Mouse (Mus musculus): ENCODE results near the gene Cnn2. TPM values are rescaled to one million over a fixed set of nuclear protein-coding genes. Genes with fewer than 3 reads are reported as not detected.

Cnn2 gene
- polyA plus RNA-seq, 1 experiment from 2014 or later = 264 TPM

Other genes starting within 250 kb of the Cnn2 start
- gene Polrmt, start 242.0 kb upstream of the Cnn2 start, polyA plus RNA-seq (2015; fragmentation: Nextera tagmentation; extraction: Ambion mirVana) = 30.2 and 30.9 TPM in 2 replicates
- gene Fgf22, start 233.5 kb upstream of the Cnn2 start, polyA plus RNA-seq (2015; fragmentation: Nextera tagmentation; extraction: Ambion mirVana) = 0.17 TPM in 1 of 2 replicates, not detected in the other
- gene Rnf126, start 221.6 kb upstream of the Cnn2 start, polyA plus RNA-seq (2015; fragmentation: Nextera tagmentation; extraction: Ambion mirVana) = 61.4 and 66.3 TPM in 2 replicates
- gene Fstl3, start 211.3 kb upstream of the Cnn2 start, polyA plus RNA-seq (2015; fragmentation: Nextera tagmentation; extraction: Ambion mirVana) = 23.8 and 27.3 TPM in 2 replicates
- gene Prss57, start 197.6 kb upstream of the Cnn2 start, polyA plus RNA-seq (2015; fragmentation: Nextera tagmentation; extraction: Ambion mirVana) = 0.51 TPM in 1 of 2 replicates, not detected in the other
- gene Palm, start 195.0 kb upstream of the Cnn2 start, polyA plus RNA-seq (2015; fragmentation: Nextera tagmentation; extraction: Ambion mirVana) = 67.1 and 69.3 TPM in 2 replicates
- 1.2 and 1.4 TPM in 2 replicates for gene Misp, start 167.6 kb upstream of the Cnn2 start, polyA plus RNA-seq (2015; fragmentation: Nextera tagmentation; extraction: Ambion mirVana)
- 122 and 141 TPM in 2 replicates for gene Ptbp1, start 134.2 kb upstream of the Cnn2 start, polyA plus RNA-seq (2015; fragmentation: Nextera tagmentation; extraction: Ambion mirVana)
- 2.5 and 2.6 TPM in 2 replicates for gene Prtn3, start 114.1 kb upstream of the Cnn2 start, polyA plus RNA-seq (2015; fragmentation: Nextera tagmentation; extraction: Ambion mirVana)
- gene Plppr3, start 114.0 kb upstream of the Cnn2 start, polyA plus RNA-seq (2015; fragmentation: Nextera tagmentation; extraction: Ambion mirVana) = 15.8 and 16.4 TPM in 2 replicates
- 0.25 and 0.96 TPM in 2 replicates for gene Elane, start 102.3 kb upstream of the Cnn2 start, polyA plus RNA-seq (2015; fragmentation: Nextera tagmentation; extraction: Ambion mirVana)
- not detected in 2 replicates for gene Cfd, start 97.7 kb upstream of the Cnn2 start, polyA plus RNA-seq (2015; fragmentation: Nextera tagmentation; extraction: Ambion mirVana)
- gene Med16, start 79.7 kb upstream of the Cnn2 start, polyA plus RNA-seq (2015; fragmentation: Nextera tagmentation; extraction: Ambion mirVana) = 41.8 and 42.1 TPM in 2 replicates
- 1.7 TPM in 1 of 2 replicates, not detected in the other for gene Gm26602, start 77.7 kb upstream of the Cnn2 start, polyA plus RNA-seq (2015; fragmentation: Nextera tagmentation; extraction: Ambion mirVana)
- 0.60 and 0.67 TPM in 2 replicates for gene Kiss1r, start 71.6 kb upstream of the Cnn2 start, polyA plus RNA-seq (2015; fragmentation: Nextera tagmentation; extraction: Ambion mirVana)
- 95.6 and 100 TPM in 2 replicates for gene R3hdm4, start 67.4 kb upstream of the Cnn2 start, polyA plus RNA-seq (2015; fragmentation: Nextera tagmentation; extraction: Ambion mirVana)
- 3.4 and 4.2 TPM in 2 replicates for gene Arid3a, start 61.5 kb upstream of the Cnn2 start, polyA plus RNA-seq (2015; fragmentation: Nextera tagmentation; extraction: Ambion mirVana)
- 72.4 and 80.9 TPM in 2 replicates for gene Wdr18, start 28.4 kb upstream of the Cnn2 start, polyA plus RNA-seq (2015; fragmentation: Nextera tagmentation; extraction: Ambion mirVana)
- gene Grin3b, start 17.9 kb upstream of the Cnn2 start, polyA plus RNA-seq (2015; fragmentation: Nextera tagmentation; extraction: Ambion mirVana) = 0.09 and 0.11 TPM in 2 replicates
- gene Tmem259, start 4.3 kb upstream of the Cnn2 start, polyA plus RNA-seq (2015; fragmentation: Nextera tagmentation; extraction: Ambion mirVana) = 10.6 and 12.8 TPM in 2 replicates
- gene Abca7, start 7.9 kb downstream of the Cnn2 start, polyA plus RNA-seq (2015; fragmentation: Nextera tagmentation; extraction: Ambion mirVana) = 2.2 and 2.6 TPM in 2 replicates
- gene Arhgap45, start 28.1 kb downstream of the Cnn2 start, polyA plus RNA-seq (2015; fragmentation: Nextera tagmentation; extraction: Ambion mirVana) = 5.5 and 6.5 TPM in 2 replicates
- gene Polr2e, start 51.2 kb downstream of the Cnn2 start, polyA plus RNA-seq (2015; fragmentation: Nextera tagmentation; extraction: Ambion mirVana) = 149 and 154 TPM in 2 replicates
- gene Gpx4, start 58.6 kb downstream of the Cnn2 start, polyA plus RNA-seq (2015; fragmentation: Nextera tagmentation; extraction: Ambion mirVana) = 691 and 741 TPM in 2 replicates
- gene Sbno2, start 117.0 kb downstream of the Cnn2 start, polyA plus RNA-seq (2015; fragmentation: Nextera tagmentation; extraction: Ambion mirVana) = 9.1 and 10.1 TPM in 2 replicates
- gene Stk11, start 127.2 kb downstream of the Cnn2 start, polyA plus RNA-seq (2015; fragmentation: Nextera tagmentation; extraction: Ambion mirVana) = 12.0 and 13.0 TPM in 2 replicates
- gene Atp5d, start 150.0 kb downstream of the Cnn2 start, polyA plus RNA-seq (2015; fragmentation: Nextera tagmentation; extraction: Ambion mirVana) = 808 and 893 TPM in 2 replicates
- gene Cbarp, start 152.3 kb downstream of the Cnn2 start, polyA plus RNA-seq (2015; fragmentation: Nextera tagmentation; extraction: Ambion mirVana) = 1.6 and 2.5 TPM in 2 replicates
- gene Midn, start 159.7 kb downstream of the Cnn2 start, polyA plus RNA-seq (2015; fragmentation: Nextera tagmentation; extraction: Ambion mirVana) = 15.6 and 15.7 TPM in 2 replicates
- gene Cirbp, start 177.4 kb downstream of the Cnn2 start, polyA plus RNA-seq (2015; fragmentation: Nextera tagmentation; extraction: Ambion mirVana) = 87.9 and 96.4 TPM in 2 replicates
- 10.4 and 13.1 TPM in 2 replicates for gene 1600002K03Rik, start 184.4 kb downstream of the Cnn2 start, polyA plus RNA-seq (2015; fragmentation: Nextera tagmentation; extraction: Ambion mirVana)
- 8.5 and 10.6 TPM in 2 replicates for gene Efna2, start 190.9 kb downstream of the Cnn2 start, polyA plus RNA-seq (2015; fragmentation: Nextera tagmentation; extraction: Ambion mirVana)
- gene Mum1, start 237.8 kb downstream of the Cnn2 start, polyA plus RNA-seq (2015; fragmentation: Nextera tagmentation; extraction: Ambion mirVana) = 41.7 and 43.7 TPM in 2 replicates

Data from heart, embryonic 13.5 days (tissue).